Comparison of ENCODE assay signal across 11 mouse cellular contexts in the genomic region with DNA sequence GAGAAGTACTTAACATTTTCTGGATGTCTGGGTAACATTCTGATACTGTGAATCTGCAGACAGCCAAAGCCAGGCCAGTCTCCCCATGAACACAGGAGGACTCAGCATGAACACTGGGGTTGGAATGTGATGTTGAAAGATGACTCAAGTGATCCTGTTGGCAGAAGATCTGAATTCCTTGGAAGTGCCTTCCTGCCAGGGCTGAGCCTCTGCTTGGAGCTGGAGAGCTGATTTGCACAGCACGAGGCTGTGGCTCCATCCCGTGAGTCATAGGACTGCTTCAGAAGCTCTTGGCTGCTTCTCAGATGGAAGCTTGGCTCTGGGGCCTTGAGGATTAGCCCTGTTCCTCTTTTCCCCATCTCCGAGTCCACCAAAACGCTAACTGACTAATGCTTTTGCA.
DNase-seq lines count a peak whose midpoint lies in the region; ATAC-seq and TF ChIP-seq lines count a peak whose summit lies in the region.
"Had no signal": no experiment of that assay in that cellular context is flagged by ENCODE, and none has a peak within 500 bp of the region (broad histone marks: within the 10 kb centered on the region; RNA-seq: fewer than 3 reads in every experiment).

No protein-coding gene starts in this region.

- no peak overlapping the region for H3K9ac ChIP-seq in liver, adult 2 months (ENCODE audit: low read depth, low read length)
- no peak overlapping the region for H3K9ac ChIP-seq in forebrain, embryonic 16.5 days (replicated peaks; ENCODE audit: low read depth, low read length)
- H3K9ac ChIP-seq: embryonic facial prominence, embryonic 13.5 days had no signal

- H3K9me3 ChIP-seq in forebrain, embryonic 10.5 days, result no peaks in the 10 kb centered on the region
- no peaks in the 10 kb centered on the region for H3K9me3 ChIP-seq in forebrain, embryonic 16.5 days (ENCODE audit: control insufficient read depth, low read length)
- H3K9me3 ChIP-seq: embryonic facial prominence, embryonic 13.5 days; megakaryocyte, embryonic 14.5 days had no signal

- no peak for TF ChIP-seq POLR2A in liver, adult 2 months (IDR thresholded peaks at IDR 0.05; ENCODE audit: extremely low read depth, insufficient read depth, low read length)
- TF ChIP-seq POLR2A in myocyte (IDR thresholded peaks at IDR 0.05; ENCODE audit: insufficient read length, low read depth), result no peak

- H3K27ac ChIP-seq in liver, adult 2 months (replicated peaks; ENCODE audit: insufficient read depth, low read depth, low read length), result no peak overlapping the region
- no peak overlapping the region for H3K27ac ChIP-seq in forebrain, embryonic 10.5 days
- H3K27ac ChIP-seq in forebrain, embryonic 16.5 days (ENCODE audit: low read length), result no peak overlapping the region
- H3K27ac ChIP-seq: embryonic facial prominence, embryonic 13.5 days had no signal

- no peak overlapping the region for H3ac ChIP-seq in myocyte (ENCODE audit: control insufficient read depth, insufficient read length)

- H3K27me3 ChIP-seq in liver, adult 2 months (ENCODE audit: control insufficient read depth, insufficient read depth, low read length), result no peaks in the 10 kb centered on the region
- no peaks in the 10 kb centered on the region for H3K27me3 ChIP-seq in myocyte (ENCODE audit: control insufficient read depth, insufficient read depth, insufficient read length)
- H3K27me3 ChIP-seq in forebrain, embryonic 10.5 days (ENCODE audit: poor library complexity, severe bottlenecking), result no peaks in the 10 kb centered on the region
- H3K27me3 ChIP-seq in forebrain, embryonic 16.5 days (replicated peaks; ENCODE audit: control insufficient read depth, insufficient read depth, low read length), result no peaks in the 10 kb centered on the region
- H3K27me3 ChIP-seq: embryonic facial prominence, embryonic 13.5 days; megakaryocyte, embryonic 14.5 days had no signal

- H3K4me3 ChIP-seq in liver, adult 2 months (ENCODE audit: insufficient read depth, low read depth, low read length), result no peak overlapping the region
- H3K4me3 ChIP-seq in myocyte, result no peak overlapping the region
- H3K4me3 ChIP-seq in forebrain, embryonic 10.5 days, result no peak overlapping the region
- no peak overlapping the region for H3K4me3 ChIP-seq in forebrain, embryonic 16.5 days (replicated peaks; ENCODE audit: low read length)
- H3K4me3 ChIP-seq: embryonic facial prominence, embryonic 13.5 days; megakaryocyte, embryonic 14.5 days had no signal

- no peak for TF ChIP-seq CTCF in liver, adult 2 months (IDR thresholded peaks at IDR 0.05; ENCODE audit: low read depth, low read length)

- no peaks in the 10 kb centered on the region for H3K4me1 ChIP-seq in liver, adult 2 months (ENCODE audit: control insufficient read depth, insufficient read depth, low read length)
- H3K4me1 ChIP-seq in forebrain, embryonic 10.5 days, result no peaks in the 10 kb centered on the region
- H3K4me1 ChIP-seq in forebrain, embryonic 16.5 days (replicated peaks; ENCODE audit: control insufficient read depth, insufficient read depth, low read length), result no peaks in the 10 kb centered on the region
- H3K4me1 ChIP-seq: embryonic facial prominence, embryonic 13.5 days; megakaryocyte, embryonic 14.5 days had no signal

- H3K4me2 ChIP-seq in myocyte (ENCODE audit: low read depth), result peak overlapping the region; percentile 25
- no peak overlapping the region for H3K4me2 ChIP-seq in forebrain, embryonic 16.5 days (ENCODE audit: low read length)
- H3K4me2 ChIP-seq: embryonic facial prominence, embryonic 13.5 days had no signal

- 76% methylated on average over 4 of the region's 4 CpGs for WGBS in liver, adult 2 months
- 74% methylated on average over 4 of the region's 4 CpGs for WGBS in forebrain, embryonic 10.5 days
- 58% methylated on average over 4 of the region's 4 CpGs for WGBS in forebrain, embryonic 16.5 days

- ATAC-seq in forebrain, embryonic 16.5 days, result no peak

- H3K79me2 ChIP-seq in liver, adult 2 months (ENCODE audit: control insufficient read depth, insufficient read depth, low read length), result no peaks in the 10 kb centered on the region
- H3K79me2 ChIP-seq in myocyte (ENCODE audit: control insufficient read depth, insufficient read depth), result no peaks in the 10 kb centered on the region

- no peaks in the 10 kb centered on the region for H3K36me3 ChIP-seq in liver, adult 2 months (ENCODE audit: control insufficient read depth, insufficient read depth, low read length)
- H3K36me3 ChIP-seq in myocyte (ENCODE audit: control insufficient read depth, insufficient read depth), result no peaks in the 10 kb centered on the region
- H3K36me3 ChIP-seq in forebrain, embryonic 10.5 days (replicated peaks), result no peaks in the 10 kb centered on the region
- no peaks in the 10 kb centered on the region for H3K36me3 ChIP-seq in forebrain, embryonic 16.5 days (ENCODE audit: control insufficient read depth, insufficient read depth)
- H3K36me3 ChIP-seq: embryonic facial prominence, embryonic 13.5 days had no signal

- peak; percentile 22 for DNase-seq in liver, adult 2 months (ENCODE audit: extremely low read depth, low read depth, low spot score)
- DNase-seq in liver, result no peak
- DNase-seq in adrenal gland, postnatal 14 days, result peak; percentile 79
- peak; percentile 67 to 79 for DNase-seq in heart, adult 9 months (ENCODE audit: low spot score in 2 of 2)
- no peak for DNase-seq in forebrain, embryonic 10.5 days (ENCODE audit: extremely low spot score, low spot score)
- DNase-seq in cerebellum, adult 18-20 months, result no peak
- DNase-seq: retina, postnatal 1 day had no signal

TF ChIP-seq in myocyte, 11 proteins besides CTCF, POLR2A, EP300 and RAD21:
- TF ChIP-seq USF1 (IDR thresholded peaks at IDR 0.05; ENCODE audit: low read depth) (peak; percentile 1), MYOG (IDR thresholded peaks at IDR 0.05; ENCODE audit: control insufficient read depth in 1 of 3, insufficient read depth in 1 of 3, insufficient read length in 2 of 3, low read depth in 2 of 3) (peak in 1 of 3 experiments; percentile 11), CEBPB (IDR thresholded peaks at IDR 0.05; ENCODE audit: insufficient read depth, poor library complexity, severe bottlenecking) (0 out of 2 replicates have a peak, but pooled peaks have one; percentile 40), MYOD1 (IDR thresholded peaks at IDR 0.05; ENCODE audit: control insufficient read depth in 1 of 3, insufficient read length in 2 of 3, low read depth in 2 of 3) (peak in 1 of 3 experiments; percentile 36), E2F4 (IDR thresholded peaks at IDR 0.05; ENCODE audit: insufficient read depth) (no peak)

Comparison
In these comparisons a context has a peak if more than half of its experiments do, and no peak if none do; other contexts are left out.
1. DNase-seq: peak in liver, adult 2 months (single experiment), adrenal gland, postnatal 14 days (single experiment) and heart, adult 9 months (2 of 2); none in liver (single experiment), forebrain, embryonic 10.5 days (single experiment) and cerebellum, adult 18-20 months (0 of 2).